Mouse (Mus musculus): ENCODE measurements around the gene Hcn2. TPM values are rescaled to one million over a fixed set of nuclear protein-coding genes. Genes with fewer than 3 reads are reported as not detected.
A peak's percentile ranks its signal among the peaks of the same experiment; 100 is the strongest.

Hcn2 gene
- polyA plus RNA-seq, 1 experiment, result 4.7 TPM

DNA sequence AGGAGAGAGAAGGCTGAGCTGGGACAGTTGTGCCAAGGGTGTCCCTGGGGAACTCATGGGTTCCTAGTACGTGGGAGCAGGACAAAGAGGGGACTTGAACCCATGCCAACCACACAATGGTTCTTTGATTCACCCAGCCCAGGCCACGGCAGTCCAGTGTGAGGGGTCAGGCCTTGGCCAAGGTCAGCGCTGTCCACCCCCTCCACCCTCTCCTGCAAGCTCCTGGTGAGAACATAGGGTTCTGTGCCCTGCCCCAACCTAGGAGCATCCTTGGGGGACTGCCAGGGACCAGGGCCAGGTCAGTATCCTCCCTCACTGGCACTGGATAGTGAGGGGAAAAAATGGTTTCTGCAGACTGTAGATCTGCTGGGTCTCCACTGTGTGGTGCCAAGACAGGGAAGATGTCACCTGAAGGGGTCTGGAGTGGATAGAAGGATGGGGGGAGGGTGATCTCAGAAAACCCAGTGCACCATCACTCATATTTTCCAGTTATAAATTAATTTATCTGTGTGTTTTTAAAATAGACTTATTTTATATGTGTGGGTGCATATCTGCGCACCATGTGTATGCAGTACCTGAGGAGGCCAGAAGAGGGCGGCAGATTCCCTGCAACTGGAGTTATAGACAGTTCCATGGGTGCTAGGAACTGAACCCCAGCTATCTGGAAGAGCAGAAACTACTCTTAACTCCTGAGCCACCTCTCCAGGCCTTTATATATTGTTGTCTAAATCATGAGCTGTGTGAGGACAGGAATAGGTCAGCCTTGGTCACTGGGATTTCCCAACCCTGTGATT is 58.2 kb downstream of the Hcn2 start:
- TF ChIP-seq POLR2A (IDR thresholded peaks at IDR 0.05; ENCODE audit: control insufficient read depth, extremely low read depth, insufficient read depth, low read length, poor library complexity), result no peak
- Histone ChIP-seq H3K4me3 (ENCODE audit: control insufficient read depth, insufficient read depth, low read length) (no peak overlapping the region), H3K36me3 (ENCODE audit: control insufficient read depth, insufficient read depth, low read length) (no peaks in the 10 kb centered on the region), H3K27me3 (ENCODE audit: control insufficient read depth, insufficient read depth, low read length) (no peaks in the 10 kb centered on the region; the same call in 1 of the 2 replicates), H3K4me1 (replicated peaks; ENCODE audit: control insufficient read depth, insufficient read depth, low read length) (peaks cover 8% of the 10 kb centered on the region; the same call in 1 of the 2 replicates), H3K27ac (ENCODE audit: control insufficient read depth, insufficient read depth, low read length) (no peak overlapping the region)
- 86% methylated on average over 5 of the region's 5 CpGs for WGBS
- DNase-seq, result no peak

- TF ChIP-seq POLR2A (IDR thresholded peaks at IDR 0.05; ENCODE audit: control insufficient read depth, extremely low read depth, insufficient read depth, low read length, poor library complexity), result no peak
- TF ChIP-seq CTCF (IDR thresholded peaks at IDR 0.05; ENCODE audit: borderline replicate concordance, control insufficient read depth, extremely low read depth, insufficient read depth, low read length, poor library complexity), result no peak
- no peaks in the 10 kb centered on the region; the same call in 1 of the 2 replicates for H3K27me3 ChIP-seq (ENCODE audit: control insufficient read depth, insufficient read depth, low read length)
- 10% methylated on average over 38 of the region's 39 CpGs for WGBS
- no peak within 1 kb of the TSS for H3K27ac ChIP-seq (ENCODE audit: control insufficient read depth, insufficient read depth, low read length)
- no peak for DNase-seq
- H3K36me3 ChIP-seq (ENCODE audit: control insufficient read depth, insufficient read depth, low read length), result no peaks in the 10 kb centered on the region
- H3K4me1 ChIP-seq (replicated peaks; ENCODE audit: control insufficient read depth, insufficient read depth, low read length), result peaks cover 29% of the 10 kb centered on the region
- H3K4me3 ChIP-seq (ENCODE audit: control insufficient read depth, insufficient read depth, low read length), result 0 out of 2 replicates have a peak within 1 kb of the TSS, but pooled peaks have one; percentile 14
Observed at GRCm38 (mm10) chr10:79777103-79777531, 60.7 kb downstream of the Hcn2 start, which contains the start of gene Fstl3. Gene Fstl3 (plus strand): TSS chr10:79777272.

DNA sequence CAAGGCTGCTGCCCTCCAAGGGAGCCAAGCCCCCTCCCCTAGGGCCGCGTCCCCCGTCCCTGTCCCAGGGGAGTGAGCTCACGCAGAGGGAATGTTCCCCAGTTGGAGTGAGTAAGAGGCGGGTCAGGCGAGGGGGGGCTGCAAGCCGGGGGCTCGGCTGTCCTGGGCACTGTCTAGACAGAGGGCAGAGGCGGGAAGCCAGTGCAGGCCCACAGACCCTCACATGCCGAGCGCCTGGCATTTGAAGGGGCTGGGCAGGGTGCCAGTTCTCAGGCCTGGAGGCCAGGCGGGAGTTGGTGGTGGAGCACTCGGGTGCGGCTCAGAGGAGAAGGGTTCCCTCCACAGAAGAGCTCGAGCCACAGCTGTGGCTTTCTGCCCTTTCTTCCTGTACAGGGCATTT is 61.6 kb downstream of the Hcn2 start:
- TF ChIP-seq CTCF (IDR thresholded peaks at IDR 0.05; ENCODE audit: borderline replicate concordance, control insufficient read depth, extremely low read depth, insufficient read depth, low read length, poor library complexity), result no peak
- TF ChIP-seq POLR2A (IDR thresholded peaks at IDR 0.05; ENCODE audit: control insufficient read depth, extremely low read depth, insufficient read depth, low read length, poor library complexity), result no peak
- H3K27me3 ChIP-seq (ENCODE audit: control insufficient read depth, insufficient read depth, low read length), result no peaks in the 10 kb centered on the region; the same call in 1 of the 2 replicates
- H3K36me3 ChIP-seq (ENCODE audit: control insufficient read depth, insufficient read depth, low read length), result no peaks in the 10 kb centered on the region
- H3K4me1 ChIP-seq (replicated peaks; ENCODE audit: control insufficient read depth, insufficient read depth, low read length), result peaks cover 37% of the 10 kb centered on the region
- no peak for DNase-seq
- no peak overlapping the region for H3K4me3 ChIP-seq (ENCODE audit: control insufficient read depth, insufficient read depth, low read length)
- 25% methylated on average over 15 of the region's 15 CpGs for WGBS
- H3K27ac ChIP-seq (ENCODE audit: control insufficient read depth, insufficient read depth, low read length), result no peak overlapping the region

DNA sequence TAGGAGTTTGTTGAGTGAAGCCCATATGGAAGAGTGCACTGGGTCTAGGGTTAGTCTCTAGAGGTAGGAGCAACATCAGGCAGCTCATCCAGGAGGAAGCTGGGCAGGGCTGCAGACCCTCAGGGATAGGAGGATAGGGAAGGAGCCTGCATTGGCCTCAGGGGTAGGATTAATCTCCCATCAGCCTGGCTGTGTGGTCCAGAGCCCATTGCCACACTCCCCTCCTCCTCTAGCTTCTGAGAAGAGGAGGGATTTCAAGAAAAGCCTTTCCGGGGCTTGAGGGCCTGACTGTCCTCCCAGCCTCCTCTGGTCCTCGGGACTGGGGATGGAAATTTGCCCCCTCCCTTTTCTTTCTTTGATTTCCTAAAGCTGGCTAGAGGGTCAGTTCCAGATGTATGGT is 62.8 kb downstream of the Hcn2 start:
- Histone ChIP-seq H3K4me3 (ENCODE audit: control insufficient read depth, insufficient read depth, low read length) (no peak overlapping the region), H3K4me1 (replicated peaks; ENCODE audit: control insufficient read depth, insufficient read depth, low read length) (peaks cover 35% of the 10 kb centered on the region), H3K27me3 (ENCODE audit: control insufficient read depth, insufficient read depth, low read length) (no peaks in the 10 kb centered on the region; the same call in 1 of the 2 replicates), H3K36me3 (ENCODE audit: control insufficient read depth, insufficient read depth, low read length) (no peaks in the 10 kb centered on the region), H3K27ac (ENCODE audit: control insufficient read depth, insufficient read depth, low read length) (no peak overlapping the region)
- no peak for TF ChIP-seq POLR2A (IDR thresholded peaks at IDR 0.05; ENCODE audit: control insufficient read depth, extremely low read depth, insufficient read depth, low read length, poor library complexity)
- TF ChIP-seq CTCF (IDR thresholded peaks at IDR 0.05; ENCODE audit: borderline replicate concordance, control insufficient read depth, extremely low read depth, insufficient read depth, low read length, poor library complexity), result no peak
- 44% methylated on average over 2 of the region's 2 CpGs for WGBS
- DNase-seq, result no peak

- Histone ChIP-seq H3K4me3 (ENCODE audit: control insufficient read depth, insufficient read depth, low read length) (peak overlapping the region; percentile 55), H3K4me1 (replicated peaks; ENCODE audit: control insufficient read depth, insufficient read depth, low read length) (peaks cover 39% of the 10 kb centered on the region), H3K27ac (ENCODE audit: control insufficient read depth, insufficient read depth, low read length) (no peak overlapping the region), H3K36me3 (ENCODE audit: control insufficient read depth, insufficient read depth, low read length) (no peaks in the 10 kb centered on the region), H3K27me3 (ENCODE audit: control insufficient read depth, insufficient read depth, low read length) (no peaks in the 10 kb centered on the region; the same call in 1 of the 2 replicates)
- TF ChIP-seq CTCF (IDR thresholded peaks at IDR 0.05; ENCODE audit: borderline replicate concordance, control insufficient read depth, extremely low read depth, insufficient read depth, low read length, poor library complexity) (peak; percentile 96), POLR2A (IDR thresholded peaks at IDR 0.05; ENCODE audit: control insufficient read depth, extremely low read depth, insufficient read depth, low read length, poor library complexity) (no peak)
- peak; percentile 92 for DNase-seq
- 2% methylated on average over 55 of the region's 55 CpGs for WGBS
Observed at GRCm38 (mm10) chr10:79779784-79780663, 63.6 kb downstream of the Hcn2 start.

DNA sequence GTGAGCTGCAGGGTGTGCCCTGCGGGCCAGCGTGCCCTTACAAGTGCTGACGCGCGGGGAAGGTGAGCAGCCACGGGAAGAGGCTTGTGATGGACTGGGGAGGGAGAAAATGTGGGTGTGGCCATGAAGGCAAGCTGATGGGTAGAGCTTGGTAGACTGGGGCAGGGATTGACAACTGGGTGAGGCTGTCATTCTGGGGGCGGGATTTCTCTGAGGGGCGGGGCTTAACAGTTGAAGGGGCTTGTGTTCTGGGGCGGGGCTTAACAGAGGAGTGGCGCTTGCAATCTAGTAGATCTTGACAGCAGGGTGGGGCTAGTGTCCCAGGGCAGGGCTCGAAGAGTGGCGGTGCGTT is 64.2 kb downstream of the Hcn2 start:
- H3K27me3 ChIP-seq (ENCODE audit: control insufficient read depth, insufficient read depth, low read length), result no peaks in the 10 kb centered on the region; the same call in 1 of the 2 replicates
- no peak for DNase-seq

More for the DNA sequence above, 64.2 kb downstream of the Hcn2 start:
- no peaks in the 10 kb centered on the region for H3K36me3 ChIP-seq (ENCODE audit: control insufficient read depth, insufficient read depth, low read length)
- TF ChIP-seq CTCF (IDR thresholded peaks at IDR 0.05; ENCODE audit: borderline replicate concordance, control insufficient read depth, extremely low read depth, insufficient read depth, low read length, poor library complexity) (no peak), POLR2A (IDR thresholded peaks at IDR 0.05; ENCODE audit: control insufficient read depth, extremely low read depth, insufficient read depth, low read length, poor library complexity) (no peak)
- H3K27ac ChIP-seq (ENCODE audit: control insufficient read depth, insufficient read depth, low read length), result no peak overlapping the region
- 2% methylated on average over 13 of the region's 13 CpGs for WGBS
- H3K4me1 ChIP-seq (replicated peaks; ENCODE audit: control insufficient read depth, insufficient read depth, low read length), result peaks cover 43% of the 10 kb centered on the region
- peak overlapping the region; percentile 55 for H3K4me3 ChIP-seq (ENCODE audit: control insufficient read depth, insufficient read depth, low read length)

Data from thymus, adult 2 months (tissue).